Mouse (Mus musculus): ENCODE results near the gene Ninl. TPM values are rescaled to one million over a fixed set of nuclear protein-coding genes. Genes with fewer than 3 reads are reported as not detected.
"Not testable (repeated sequence)": the region's sequence is repeated elsewhere in the genome, so short reads cannot be mapped to it uniquely, and the experiment has no call there.

The Ninl gene
- polyA plus RNA-seq, 1 experiment, result 7.3 TPM

- no peak for TF ChIP-seq POLR2A (IDR thresholded peaks at IDR 0.05; ENCODE audit: low read depth, low read length)
- no peak for TF ChIP-seq CTCF (IDR thresholded peaks at IDR 0.05; ENCODE audit: borderline replicate concordance, insufficient read depth, low read length)
Measured at GRCm38 (mm10) chr2:150915786-150916185, 123.4 kb downstream of the Ninl start.

GRCm38 (mm10) chr2:150914781-150915515, 124.2 kb downstream of the Ninl start:
- Histone ChIP-seq H3K4me1 (ENCODE audit: control insufficient read depth, insufficient read depth, low read length) (no peaks in the 10 kb centered on the region), H3K27ac (ENCODE audit: insufficient read depth, low read length) (no peak overlapping the region), H3K4me3 (ENCODE audit: insufficient read depth, low read length) (no peak overlapping the region)
- no peak for TF ChIP-seq CTCF (IDR thresholded peaks at IDR 0.05; ENCODE audit: borderline replicate concordance, insufficient read depth, low read length)
- TF ChIP-seq POLR2A (IDR thresholded peaks at IDR 0.05; ENCODE audit: low read depth, low read length), result no peak

More at GRCm38 (mm10) chr2:150915786-150916185, 123.4 kb downstream of the Ninl start:
- no peaks in the 10 kb centered on the region for H3K4me1 ChIP-seq (ENCODE audit: control insufficient read depth, insufficient read depth, low read length)
- H3K27ac ChIP-seq (ENCODE audit: insufficient read depth, low read length), result no peak overlapping the region
- H3K4me3 ChIP-seq (ENCODE audit: insufficient read depth, low read length), result no peak overlapping the region

- Histone ChIP-seq H3K4me3 (ENCODE audit: insufficient read depth, low read length) (peak overlapping the region; percentile 76), H3K27ac (ENCODE audit: insufficient read depth, low read length) (no peak overlapping the region), H3K4me1 (ENCODE audit: control insufficient read depth, insufficient read depth, low read length) (no peaks in the 10 kb centered on the region)
- TF ChIP-seq POLR2A (IDR thresholded peaks at IDR 0.05; ENCODE audit: low read depth, low read length) (no peak), CTCF (IDR thresholded peaks at IDR 0.05; ENCODE audit: borderline replicate concordance, insufficient read depth, low read length) (no peak)
Measured at GRCm38 (mm10) chr2:150910295-150910881, 128.8 kb downstream of the Ninl start.

GRCm38 (mm10) chr2:150909429-150910039, 129.6 kb downstream of the Ninl start:
- no peaks in the 10 kb centered on the region for H3K4me1 ChIP-seq (ENCODE audit: control insufficient read depth, insufficient read depth, low read length)
- H3K27ac ChIP-seq (ENCODE audit: insufficient read depth, low read length), result no peak overlapping the region
- TF ChIP-seq CTCF (IDR thresholded peaks at IDR 0.05; ENCODE audit: borderline replicate concordance, insufficient read depth, low read length), result no peak
- TF ChIP-seq POLR2A (IDR thresholded peaks at IDR 0.05; ENCODE audit: low read depth, low read length), result peak; percentile 43
- peak overlapping the region; percentile 76 for H3K4me3 ChIP-seq (ENCODE audit: insufficient read depth, low read length)

GRCm38 (mm10) chr2:150908881-150909280, 130.3 kb downstream of the Ninl start:
- not testable (repeated sequence) for H3K4me1 ChIP-seq (ENCODE audit: control insufficient read depth, insufficient read depth, low read length); H3K4me3 ChIP-seq (ENCODE audit: insufficient read depth, low read length); H3K27ac ChIP-seq (ENCODE audit: insufficient read depth, low read length)

GRCm38 (mm10) chr2:150904936-150905450, 134.2 kb downstream of the Ninl start, which contains the start of gene Gins1:
Gene Gins1 (plus strand): TSS chr2:150905400.
- Histone ChIP-seq H3K4me1 (ENCODE audit: control insufficient read depth, insufficient read depth, low read length) (no peaks in the 10 kb centered on the region), H3K4me3 (ENCODE audit: insufficient read depth, low read length) (peak within 1 kb of the TSS; percentile 64), H3K27ac (ENCODE audit: insufficient read depth, low read length) (peak within 1 kb of the TSS; percentile 53)
- TF ChIP-seq POLR2A (IDR thresholded peaks at IDR 0.05; ENCODE audit: low read depth, low read length) (no peak), CTCF (IDR thresholded peaks at IDR 0.05; ENCODE audit: borderline replicate concordance, insufficient read depth, low read length) (no peak)

- peak within 1 kb of the TSS; percentile 64 for H3K4me3 ChIP-seq (ENCODE audit: insufficient read depth, low read length)
- peak; percentile 72 for TF ChIP-seq POLR2A (IDR thresholded peaks at IDR 0.05; ENCODE audit: low read depth, low read length)
- no peak for TF ChIP-seq CTCF (IDR thresholded peaks at IDR 0.05; ENCODE audit: borderline replicate concordance, insufficient read depth, low read length)
- H3K27ac ChIP-seq (ENCODE audit: insufficient read depth, low read length), result peak within 1 kb of the TSS; percentile 53
- H3K4me1 ChIP-seq (ENCODE audit: control insufficient read depth, insufficient read depth, low read length), result no peaks in the 10 kb centered on the region
Measured at GRCm38 (mm10) chr2:150904272-150904935, 134.8 kb downstream of the Ninl start, which contains the start of gene Abhd12. Gene Abhd12 (minus strand): TSS chr2:150904741.

GRCm38 (mm10) chr2:150902347-150902746, 136.8 kb downstream of the Ninl start:
- no peak for TF ChIP-seq POLR2A (IDR thresholded peaks at IDR 0.05; ENCODE audit: low read depth, low read length)
- no peak for TF ChIP-seq CTCF (IDR thresholded peaks at IDR 0.05; ENCODE audit: borderline replicate concordance, insufficient read depth, low read length)
- H3K4me1 ChIP-seq (ENCODE audit: control insufficient read depth, insufficient read depth, low read length), result no peaks in the 10 kb centered on the region
- no peak overlapping the region for H3K4me3 ChIP-seq (ENCODE audit: insufficient read depth, low read length)
- H3K27ac ChIP-seq (ENCODE audit: insufficient read depth, low read length), result no peak overlapping the region

- Histone ChIP-seq H3K4me1 (ENCODE audit: control insufficient read depth, insufficient read depth, low read length) (no peaks in the 10 kb centered on the region), H3K27ac (ENCODE audit: insufficient read depth, low read length) (no peak overlapping the region)
- TF ChIP-seq CTCF (IDR thresholded peaks at IDR 0.05; ENCODE audit: borderline replicate concordance, insufficient read depth, low read length) (no peak), POLR2A (IDR thresholded peaks at IDR 0.05; ENCODE audit: low read depth, low read length) (no peak)
Measured at GRCm38 (mm10) chr2:150900341-150900740, 138.8 kb downstream of the Ninl start.

More at GRCm38 (mm10) chr2:150900341-150900740, 138.8 kb downstream of the Ninl start:
- H3K4me3 ChIP-seq (ENCODE audit: insufficient read depth, low read length), result no peak overlapping the region
